34 mouse cellular contexts compared by ENCODE assay signal in genomic region chr2:164621775-164622174, GRCm38 (mm10). TPM values are rescaled to one million over a fixed set of nuclear protein-coding genes. Genes with fewer than 3 reads are reported as not detected.
DNase-seq lines count a peak whose midpoint lies in the region; ATAC-seq and TF ChIP-seq lines count a peak whose summit lies in the region.
"Had no signal": no experiment of that assay in that cellular context is flagged by ENCODE, and none has a peak within 500 bp of the region (broad histone marks: within the 10 kb centered on the region; RNA-seq: fewer than 3 reads in every experiment).

No protein-coding gene starts in this region.

- no peaks in the 10 kb centered on the region for H3K27me3 ChIP-seq in intestine, postnatal 0 days (replicated peaks; ENCODE audit: control insufficient read depth, insufficient read depth, low read length)
- H3K27me3 ChIP-seq in intestine, embryonic 15.5 days (replicated peaks), result no peaks in the 10 kb centered on the region
- H3K27me3 ChIP-seq in kidney, postnatal 0 days (ENCODE audit: insufficient read depth, low read length), result no peaks in the 10 kb centered on the region
- no peaks in the 10 kb centered on the region for H3K27me3 ChIP-seq in lung, postnatal 0 days (replicated peaks; ENCODE audit: insufficient read depth, low read length)
- no peaks in the 10 kb centered on the region for H3K27me3 ChIP-seq in stomach, postnatal 0 days (ENCODE audit: control insufficient read depth, insufficient read depth, low read length)
- H3K27me3 ChIP-seq: embryonic facial prominence, embryonic 13.5 days; forebrain, embryonic 12.5 days; forebrain, embryonic 15.5 days; heart, embryonic 12.5 days; heart, embryonic 15.5 days; hindbrain, embryonic 13.5 days had no signal

- H3K27ac ChIP-seq in intestine, postnatal 0 days (ENCODE audit: low read depth, low read length), result no peak overlapping the region
- H3K27ac ChIP-seq in intestine, embryonic 15.5 days, result no peak overlapping the region
- H3K27ac ChIP-seq in kidney, postnatal 0 days, result no peak overlapping the region
- no peak overlapping the region for H3K27ac ChIP-seq in lung, postnatal 0 days (ENCODE audit: low read length)
- H3K27ac ChIP-seq in stomach, postnatal 0 days (replicated peaks), result no peak overlapping the region
- no peak overlapping the region for H3K27ac ChIP-seq in layer of hippocampus, adult 2 months
- H3K27ac ChIP-seq: embryonic facial prominence, embryonic 13.5 days; forebrain, embryonic 12.5 days; forebrain, embryonic 15.5 days; heart, embryonic 15.5 days; hindbrain, embryonic 10.5 days; hindbrain, embryonic 13.5 days had no signal

- no peak overlapping the region for H3K4me2 ChIP-seq in intestine, postnatal 0 days (replicated peaks; ENCODE audit: low read depth)
- no peak overlapping the region for H3K4me2 ChIP-seq in intestine, embryonic 15.5 days (replicated peaks)
- H3K4me2 ChIP-seq in kidney, postnatal 0 days (ENCODE audit: low read length), result no peak overlapping the region
- H3K4me2 ChIP-seq in lung, postnatal 0 days (replicated peaks; ENCODE audit: low read depth, low read length), result no peak overlapping the region
- no peak overlapping the region for H3K4me2 ChIP-seq in stomach, postnatal 0 days (replicated peaks; ENCODE audit: low read depth)
- H3K4me2 ChIP-seq: embryonic facial prominence, embryonic 13.5 days; forebrain, embryonic 12.5 days; forebrain, embryonic 15.5 days; heart, embryonic 12.5 days; heart, embryonic 15.5 days; hindbrain, embryonic 13.5 days had no signal

- H3K9me3 ChIP-seq in intestine, postnatal 0 days (ENCODE audit: control insufficient read depth), result no peaks in the 10 kb centered on the region
- no peaks in the 10 kb centered on the region for H3K9me3 ChIP-seq in intestine, embryonic 15.5 days
- no peaks in the 10 kb centered on the region for H3K9me3 ChIP-seq in kidney, postnatal 0 days (replicated peaks; ENCODE audit: low read length)
- H3K9me3 ChIP-seq in lung, postnatal 0 days (ENCODE audit: low read length), result no peaks in the 10 kb centered on the region
- H3K9me3 ChIP-seq in stomach, postnatal 0 days (ENCODE audit: control insufficient read depth, low read length), result no peaks in the 10 kb centered on the region
- H3K9me3 ChIP-seq: embryonic facial prominence, embryonic 13.5 days; forebrain, embryonic 12.5 days; forebrain, embryonic 15.5 days; G1E; heart, embryonic 12.5 days; heart, embryonic 15.5 days; hindbrain, embryonic 10.5 days; hindbrain, embryonic 13.5 days had no signal

- WGBS in intestine, postnatal 0 days, result 78% methylated on average over 4 of the region's 4 CpGs
- WGBS in intestine, embryonic 15.5 days, result 83% methylated on average over 4 of the region's 4 CpGs
- WGBS in kidney, postnatal 0 days, result 78% methylated on average over 4 of the region's 4 CpGs
- 77% methylated on average over 4 of the region's 4 CpGs for WGBS in lung, postnatal 0 days
- WGBS in stomach, postnatal 0 days, result 78% methylated on average over 4 of the region's 4 CpGs

- no peak for DNase-seq in kidney, postnatal 0 days (ENCODE audit: low spot score)
- DNase-seq in kidney, postnatal 25 days, result no peak
- no peak for DNase-seq in lung, postnatal 0 days (ENCODE audit: low spot score)
- no peak for DNase-seq in lung, postnatal 14 days
- DNase-seq in stomach, postnatal 0 days (ENCODE audit: low spot score), result no peak
- no peak for DNase-seq in layer of hippocampus, adult 2 months (ENCODE audit: low spot score in 2 of 2)
- DNase-seq: adrenal gland, adult 2 months; adrenal gland, postnatal 14 days; cerebellum, adult 11 months; cerebellum, adult 2 months; cerebellum, adult 9-11 months; cerebellum, postnatal 25 days; gastrocnemius, postnatal 36 days; heart, postnatal 10 days; heart, postnatal 36 days had no signal

- H3K9ac ChIP-seq in intestine, postnatal 0 days (ENCODE audit: low read depth, low read length), result no peak overlapping the region
- no peak overlapping the region for H3K9ac ChIP-seq in intestine, embryonic 15.5 days
- no peak overlapping the region for H3K9ac ChIP-seq in kidney, postnatal 0 days (ENCODE audit: low read depth, low read length)
- H3K9ac ChIP-seq in lung, postnatal 0 days (replicated peaks; ENCODE audit: low read depth), result no peak overlapping the region
- no peak overlapping the region for H3K9ac ChIP-seq in stomach, postnatal 0 days (ENCODE audit: low read length)
- H3K9ac ChIP-seq: embryonic facial prominence, embryonic 13.5 days; forebrain, embryonic 12.5 days; forebrain, embryonic 15.5 days; heart, embryonic 12.5 days; heart, embryonic 15.5 days; hindbrain, embryonic 13.5 days had no signal

- no peak for ATAC-seq in intestine, postnatal 0 days
- no peak for ATAC-seq in intestine, embryonic 15.5 days
- ATAC-seq in kidney, postnatal 0 days (replicated peaks; ENCODE audit: low FRiP score, low read depth), result no peak
- no peak for ATAC-seq in lung, postnatal 0 days
- no peak for ATAC-seq in stomach, postnatal 0 days (ENCODE audit: low FRiP score, low TSS enrichment)
- ATAC-seq: CD4-positive, CD25-positive, alpha-beta regulatory T cell, adult 4 months; forebrain, embryonic 15.5 days; hindbrain, embryonic 16.5 days had no signal

- H3K4me1 ChIP-seq in intestine, postnatal 0 days (replicated peaks; ENCODE audit: control insufficient read depth, insufficient read depth, low read length), result no peaks in the 10 kb centered on the region
- H3K4me1 ChIP-seq in intestine, embryonic 15.5 days (replicated peaks), result no peaks in the 10 kb centered on the region
- no peaks in the 10 kb centered on the region for H3K4me1 ChIP-seq in kidney, postnatal 0 days (replicated peaks; ENCODE audit: insufficient read depth, low read length)
- H3K4me1 ChIP-seq in lung, postnatal 0 days (ENCODE audit: insufficient read depth, low read depth, low read length), result no peaks in the 10 kb centered on the region
- H3K4me1 ChIP-seq in stomach, postnatal 0 days (replicated peaks; ENCODE audit: control insufficient read depth, insufficient read depth), result no peaks in the 10 kb centered on the region
- H3K4me1 ChIP-seq: embryonic facial prominence, embryonic 13.5 days; forebrain, embryonic 12.5 days; forebrain, embryonic 15.5 days; heart, embryonic 12.5 days; heart, embryonic 15.5 days; hindbrain, embryonic 10.5 days; hindbrain, embryonic 13.5 days had no signal

- H3K36me3 ChIP-seq in intestine, postnatal 0 days (ENCODE audit: control insufficient read depth, insufficient read depth), result no peaks in the 10 kb centered on the region
- no peaks in the 10 kb centered on the region for H3K36me3 ChIP-seq in intestine, embryonic 15.5 days
- no peaks in the 10 kb centered on the region for H3K36me3 ChIP-seq in kidney, postnatal 0 days (ENCODE audit: insufficient read depth, low read length)
- H3K36me3 ChIP-seq in lung, postnatal 0 days (ENCODE audit: insufficient read depth, low read length), result no peaks in the 10 kb centered on the region
- no peaks in the 10 kb centered on the region for H3K36me3 ChIP-seq in stomach, postnatal 0 days (ENCODE audit: control insufficient read depth, insufficient read depth, low read length)
- H3K36me3 ChIP-seq: embryonic facial prominence, embryonic 13.5 days; forebrain, embryonic 12.5 days; forebrain, embryonic 15.5 days; G1E; heart, embryonic 12.5 days; heart, embryonic 15.5 days; hindbrain, embryonic 10.5 days; hindbrain, embryonic 13.5 days had no signal

- peak; percentile 53 for TF ChIP-seq CTCF in intestine, postnatal 0 days (IDR thresholded peaks at IDR 0.05; ENCODE audit: low read depth)
- peak; percentile 32; the same call in 1 of the 2 replicates for TF ChIP-seq CTCF in kidney, postnatal 0 days (IDR thresholded peaks at IDR 0.05; ENCODE audit: low read depth)
- TF ChIP-seq CTCF in lung, postnatal 0 days (IDR thresholded peaks at IDR 0.05), result 0 out of 2 replicates have a peak, but pooled peaks have one; percentile 14
- peak; percentile 45 for TF ChIP-seq CTCF in stomach, postnatal 0 days (IDR thresholded peaks at IDR 0.05; ENCODE audit: low read depth)
- TF ChIP-seq CTCF in layer of hippocampus, adult 2 months (conservative IDR thresholded peaks at IDR 0.05), result no peak; the same call in 1 of the 2 replicates

- TF ChIP-seq EP300 in lung, postnatal 0 days (IDR thresholded peaks at IDR 0.05), result no peak
- TF ChIP-seq EP300 in stomach, postnatal 0 days (optimal IDR thresholded peaks at IDR 0.05), result no peak

- no peak overlapping the region for H3K4me3 ChIP-seq in intestine, postnatal 0 days (ENCODE audit: low read depth, low read length)
- no peak overlapping the region for H3K4me3 ChIP-seq in intestine, embryonic 15.5 days (replicated peaks)
- no peak overlapping the region for H3K4me3 ChIP-seq in kidney, postnatal 0 days (replicated peaks; ENCODE audit: low read depth, low read length)
- H3K4me3 ChIP-seq in lung, postnatal 0 days (ENCODE audit: low read depth, low read length), result no peak overlapping the region
- H3K4me3 ChIP-seq in stomach, postnatal 0 days (ENCODE audit: low read depth, low read length), result no peak overlapping the region
- no peak overlapping the region for H3K4me3 ChIP-seq in layer of hippocampus, adult 2 months
- H3K4me3 ChIP-seq: embryonic facial prominence, embryonic 13.5 days; erythroblast, embryonic 14.5 days; forebrain, embryonic 12.5 days; forebrain, embryonic 15.5 days; heart, embryonic 12.5 days; heart, embryonic 15.5 days; hindbrain, embryonic 10.5 days; hindbrain, embryonic 13.5 days had no signal

RNA-seq across cellular contexts. Expression of gene Wfdc8, which starts 8.3 kb away (rescaled TPM):
- not detected in 2 replicates for polyA plus RNA-seq in intestine, postnatal 0 days (2015; fragmentation: Nextera tagmentation; extraction: Ambion mirVana)
- not detected in 2 replicates for polyA plus RNA-seq in intestine, embryonic 15.5 days (2015; fragmentation: Nextera tagmentation; extraction: Ambion mirVana)
- polyA plus RNA-seq in kidney, postnatal 0 days (2015; fragmentation: Nextera tagmentation; extraction: Ambion mirVana), result 0.05 TPM in 1 of 2 replicates, not detected in the other
- polyA plus RNA-seq in lung, postnatal 0 days (2015; fragmentation: Nextera tagmentation; extraction: Ambion mirVana), result 0.36 and 0.43 TPM in 2 replicates
- polyA plus RNA-seq in stomach, postnatal 0 days (2015; fragmentation: Nextera tagmentation; extraction: Ambion mirVana), result not detected in 2 replicates
- total RNA-seq in layer of hippocampus, adult 2 months (2021), result not detected
- total RNA-seq: adrenal gland, adult 2 months; adrenal gland, postnatal 14 days; common myeloid progenitor, adult 5-6 weeks; G1E; gastrocnemius, adult 8-10 months; gastrocnemius, postnatal 36 days; granulocyte monocyte progenitor cell, adult 5-6 weeks; heart, adult 8-10 months; heart, postnatal 10 days; heart, postnatal 36 days had no signal
- polyA plus RNA-seq: C2C12; CD4-positive, CD25-positive, alpha-beta regulatory T cell, adult 4 months; cerebellum, adult 2 months; embryonic facial prominence, embryonic 13.5 days; erythroblast, embryonic 14.5 days; forebrain, embryonic 12.5 days; forebrain, embryonic 15.5 days; G1E; heart, embryonic 12.5 days; heart, embryonic 15.5 days; hindbrain, embryonic 10.5 days; hindbrain, embryonic 13.5 days; hindbrain, embryonic 16.5 days had no signal

RNA-seq across cellular contexts. Expression of gene Wfdc6b, which starts 8.5 kb away (rescaled TPM):
- polyA plus RNA-seq in intestine, postnatal 0 days (2015; fragmentation: Nextera tagmentation; extraction: Ambion mirVana), result not detected in 2 replicates
- not detected in 2 replicates for polyA plus RNA-seq in intestine, embryonic 15.5 days (2015; fragmentation: Nextera tagmentation; extraction: Ambion mirVana)
- not detected in 2 replicates for polyA plus RNA-seq in kidney, postnatal 0 days (2015; fragmentation: Nextera tagmentation; extraction: Ambion mirVana)
- polyA plus RNA-seq in lung, postnatal 0 days (2015; fragmentation: Nextera tagmentation; extraction: Ambion mirVana), result 0.90 and 1.3 TPM in 2 replicates
- not detected in 2 replicates for polyA plus RNA-seq in stomach, postnatal 0 days (2015; fragmentation: Nextera tagmentation; extraction: Ambion mirVana)
- not detected for total RNA-seq in layer of hippocampus, adult 2 months (2021)
- total RNA-seq: adrenal gland, adult 2 months; adrenal gland, postnatal 14 days; adrenal gland, postnatal 4 days; common myeloid progenitor, adult 5-6 weeks; G1E; gastrocnemius, adult 8-10 months; gastrocnemius, postnatal 36 days; granulocyte monocyte progenitor cell, adult 5-6 weeks; heart, adult 8-10 months; heart, postnatal 10 days; heart, postnatal 36 days had no signal
- polyA plus RNA-seq: adrenal gland, adult 2 months; C2C12; CD4-positive, CD25-positive, alpha-beta regulatory T cell, adult 4 months; embryonic facial prominence, embryonic 13.5 days; erythroblast, embryonic 14.5 days; forebrain, embryonic 12.5 days; forebrain, embryonic 15.5 days; G1E; heart, embryonic 12.5 days; heart, embryonic 15.5 days; hindbrain, embryonic 10.5 days; hindbrain, embryonic 13.5 days; hindbrain, embryonic 16.5 days had no signal

RNA-seq across cellular contexts. Expression of gene Wfdc16, which starts 16.8 kb away (rescaled TPM):
- not detected in 2 replicates for polyA plus RNA-seq in intestine, postnatal 0 days (2015; fragmentation: Nextera tagmentation; extraction: Ambion mirVana)
- polyA plus RNA-seq in intestine, embryonic 15.5 days (2015; fragmentation: Nextera tagmentation; extraction: Ambion mirVana), result not detected in 2 replicates
- polyA plus RNA-seq in kidney, postnatal 0 days (2015; fragmentation: Nextera tagmentation; extraction: Ambion mirVana), result 0.17 TPM in 1 of 2 replicates, not detected in the other
- polyA plus RNA-seq in lung, postnatal 0 days (2015; fragmentation: Nextera tagmentation; extraction: Ambion mirVana), result not detected in 2 replicates
- not detected in 2 replicates for polyA plus RNA-seq in stomach, postnatal 0 days (2015; fragmentation: Nextera tagmentation; extraction: Ambion mirVana)
- total RNA-seq in layer of hippocampus, adult 2 months (2021), result not detected
- total RNA-seq: adrenal gland, adult 2 months; adrenal gland, postnatal 14 days; adrenal gland, postnatal 4 days; common myeloid progenitor, adult 5-6 weeks; G1E; gastrocnemius, adult 8-10 months; gastrocnemius, postnatal 36 days; granulocyte monocyte progenitor cell, adult 5-6 weeks; heart, adult 8-10 months; heart, postnatal 10 days; heart, postnatal 36 days had no signal
- polyA plus RNA-seq: adrenal gland, adult 2 months; C2C12; CD4-positive, CD25-positive, alpha-beta regulatory T cell, adult 4 months; cerebellum, adult 2 months; embryonic facial prominence, embryonic 13.5 days; erythroblast, embryonic 14.5 days; forebrain, embryonic 12.5 days; forebrain, embryonic 15.5 days; G1E; heart, embryonic 12.5 days; heart, embryonic 15.5 days; hindbrain, embryonic 10.5 days; hindbrain, embryonic 13.5 days; hindbrain, embryonic 16.5 days had no signal

RNA-seq across cellular contexts. Expression of gene Eppin, which starts 28.4 kb away (rescaled TPM):
- not detected in 2 replicates for polyA plus RNA-seq in intestine, postnatal 0 days (2015; fragmentation: Nextera tagmentation; extraction: Ambion mirVana)
- not detected in 2 replicates for polyA plus RNA-seq in intestine, embryonic 15.5 days (2015; fragmentation: Nextera tagmentation; extraction: Ambion mirVana)
- polyA plus RNA-seq in kidney, postnatal 0 days (2015; fragmentation: Nextera tagmentation; extraction: Ambion mirVana), result 0.16 TPM in 1 of 2 replicates, not detected in the other
- not detected in 2 replicates for polyA plus RNA-seq in lung, postnatal 0 days (2015; fragmentation: Nextera tagmentation; extraction: Ambion mirVana)
- not detected in 2 replicates for polyA plus RNA-seq in stomach, postnatal 0 days (2015; fragmentation: Nextera tagmentation; extraction: Ambion mirVana)
- total RNA-seq in layer of hippocampus, adult 2 months (2021), result not detected
- total RNA-seq: adrenal gland, adult 2 months; adrenal gland, postnatal 14 days; adrenal gland, postnatal 4 days; common myeloid progenitor, adult 5-6 weeks; G1E; gastrocnemius, adult 8-10 months; gastrocnemius, postnatal 36 days; granulocyte monocyte progenitor cell, adult 5-6 weeks; heart, adult 8-10 months; heart, postnatal 10 days; heart, postnatal 36 days had no signal
- polyA plus RNA-seq: adrenal gland, adult 2 months; C2C12; CD4-positive, CD25-positive, alpha-beta regulatory T cell, adult 4 months; cerebellum, adult 2 months; embryonic facial prominence, embryonic 13.5 days; erythroblast, embryonic 14.5 days; forebrain, embryonic 12.5 days; forebrain, embryonic 15.5 days; G1E; heart, embryonic 12.5 days; heart, embryonic 15.5 days; hindbrain, embryonic 10.5 days; hindbrain, embryonic 13.5 days; hindbrain, embryonic 16.5 days had no signal

RNA-seq across cellular contexts. Expression of gene Wfdc10, which starts 34.1 kb away (rescaled TPM):
- polyA plus RNA-seq in intestine, postnatal 0 days (2015; fragmentation: Nextera tagmentation; extraction: Ambion mirVana), result not detected in 2 replicates
- 0.56 and 0.72 TPM in 2 replicates for polyA plus RNA-seq in intestine, embryonic 15.5 days (2015; fragmentation: Nextera tagmentation; extraction: Ambion mirVana)
- polyA plus RNA-seq in kidney, postnatal 0 days (2015; fragmentation: Nextera tagmentation; extraction: Ambion mirVana), result 0.34 and 0.38 TPM in 2 replicates
- polyA plus RNA-seq in lung, postnatal 0 days (2015; fragmentation: Nextera tagmentation; extraction: Ambion mirVana), result 0.57 and 0.88 TPM in 2 replicates
- 12.2 and 12.6 TPM in 2 replicates for polyA plus RNA-seq in stomach, postnatal 0 days (2015; fragmentation: Nextera tagmentation; extraction: Ambion mirVana)
- total RNA-seq in layer of hippocampus, adult 2 months (2021), result not detected
- total RNA-seq: adrenal gland, adult 2 months; adrenal gland, postnatal 14 days; common myeloid progenitor, adult 5-6 weeks; G1E; gastrocnemius, adult 8-10 months; gastrocnemius, postnatal 36 days; granulocyte monocyte progenitor cell, adult 5-6 weeks; heart, adult 8-10 months; heart, postnatal 10 days; heart, postnatal 36 days had no signal
- polyA plus RNA-seq: adrenal gland, adult 2 months; C2C12; CD4-positive, CD25-positive, alpha-beta regulatory T cell, adult 4 months; cerebellum, adult 2 months; embryonic facial prominence, embryonic 13.5 days; erythroblast, embryonic 14.5 days; forebrain, embryonic 12.5 days; forebrain, embryonic 15.5 days; G1E; heart, embryonic 12.5 days; hindbrain, embryonic 13.5 days; hindbrain, embryonic 16.5 days had no signal
